Mouse (Mus musculus) activated CD4-positive, CD25-positive, alpha-beta regulatory T cell, adult 4 months (primary cell): ENCODE results near the gene Spdl1. TPM values are rescaled to one million over a fixed set of nuclear protein-coding genes. Genes with fewer than 3 reads are reported as not detected.
"Not testable (repeated sequence)": the region's sequence is repeated elsewhere in the genome, so short reads cannot be mapped to it uniquely, and the experiment has no call there.

Experiments
- ATAC-seq: one replicate; pipeline ENCODE4 v1.8.0; 2017
- polyA plus RNA-seq, 2 experiments: library from polyadenylated mRNA; unstranded; fragments of 100-300 nt; shearing (Covaris generic); gene quantifications; one replicate each; pipeline ENCODE4 v1.2.1; 2017

The Spdl1 gene
- polyA plus RNA-seq: 1 to 10 TPM; 5.4 to 6.4 TPM

DNA sequence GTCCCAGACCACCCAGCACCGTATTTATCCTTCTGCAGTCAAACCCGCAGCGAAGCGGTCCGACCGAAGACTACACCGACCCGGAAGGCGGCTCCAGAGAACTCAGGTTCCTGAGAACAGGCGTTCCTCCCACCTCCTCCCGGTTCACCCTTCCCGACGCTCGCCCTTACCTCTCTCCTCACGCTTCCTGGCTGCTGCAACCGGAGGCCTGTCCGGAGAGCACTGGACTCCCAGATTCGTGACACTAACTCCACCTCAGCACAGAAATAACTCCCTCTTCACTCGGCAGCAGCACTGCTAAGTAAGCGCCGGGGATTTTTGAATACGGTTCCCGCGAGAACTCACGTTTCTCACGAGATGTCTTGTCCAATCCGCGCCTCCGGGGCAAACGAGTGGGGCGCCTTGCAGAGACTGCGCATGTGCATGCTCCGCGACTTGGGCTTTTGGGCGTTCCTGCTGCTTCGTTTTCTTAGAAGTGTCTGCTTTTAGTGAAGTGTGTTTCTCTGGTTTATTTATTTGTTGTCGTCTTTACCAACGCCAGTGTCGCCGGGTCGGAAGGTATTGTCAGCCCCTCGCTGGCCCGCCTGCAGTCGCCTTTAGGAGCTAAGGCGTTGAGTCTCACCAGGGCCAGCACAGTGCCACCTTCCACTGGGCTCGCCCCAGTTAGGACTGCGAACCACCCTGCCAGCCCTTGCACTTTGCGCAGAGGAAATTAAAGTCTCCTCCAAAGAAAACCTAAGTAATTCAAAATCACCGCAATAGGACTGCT, at the start of gene Spdl1:
Spdl1 (minus strand) TSS at position 324 of the 769 bp plus-strand sequence.
- ATAC-seq: peak; percentile 97

GRCm38 (mm10) chr11:34881528-34881927, 48.1 kb upstream of the Spdl1 start:
- ATAC-seq: no peak

- ATAC-seq: no peak
Observed at GRCm38 (mm10) chr11:34879678-34880077, 46.2 kb upstream of the Spdl1 start.

GRCm38 (mm10) chr11:34873861-34874260, 40.4 kb upstream of the Spdl1 start:
- no peak for ATAC-seq

- ATAC-seq: no peak
Observed at GRCm38 (mm10) chr11:34872432-34872831, 39.0 kb upstream of the Spdl1 start.

- ATAC-seq: no peak
Observed at GRCm38 (mm10) chr11:34871991-34872390, 38.5 kb upstream of the Spdl1 start.

DNA sequence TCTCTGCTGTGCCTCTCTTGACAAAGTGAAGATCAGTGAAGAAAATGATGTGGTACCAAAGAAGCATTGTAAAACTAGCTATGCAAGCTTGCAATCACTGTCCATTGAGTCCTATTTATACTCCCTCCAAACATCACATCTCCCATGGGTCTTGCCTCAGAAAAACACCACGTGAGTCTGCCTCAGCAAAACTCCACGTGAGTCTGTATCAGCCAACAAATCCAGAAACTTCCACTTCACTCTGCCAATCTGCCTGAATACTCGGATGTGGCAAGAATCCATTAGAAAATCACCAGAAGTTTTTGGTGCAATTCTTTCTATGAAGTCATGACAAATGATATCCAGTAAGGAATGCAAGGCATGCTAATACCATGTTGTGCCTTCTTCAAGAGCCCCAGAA, 38.0 kb upstream of the Spdl1 start:
- no peak for ATAC-seq

DNA sequence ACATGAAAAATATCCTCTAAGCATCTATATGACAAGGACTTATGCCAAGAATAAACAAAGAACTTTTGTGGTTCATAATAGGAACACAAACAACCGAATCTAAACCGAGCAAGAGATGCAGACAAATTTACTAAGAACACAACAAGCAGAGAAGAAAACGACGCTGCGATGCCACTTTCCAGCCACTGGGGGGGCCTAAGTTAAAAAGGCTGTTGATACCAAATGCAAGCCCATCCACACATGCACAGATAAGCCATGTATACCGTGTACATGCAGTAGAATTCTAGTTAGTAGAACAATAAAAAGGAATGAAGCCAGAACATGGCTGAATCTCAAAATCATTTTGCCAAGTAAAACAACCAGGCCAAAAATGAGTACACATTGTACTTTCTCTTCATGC, 35.2 kb upstream of the Spdl1 start:
- ATAC-seq: no peak

DNA sequence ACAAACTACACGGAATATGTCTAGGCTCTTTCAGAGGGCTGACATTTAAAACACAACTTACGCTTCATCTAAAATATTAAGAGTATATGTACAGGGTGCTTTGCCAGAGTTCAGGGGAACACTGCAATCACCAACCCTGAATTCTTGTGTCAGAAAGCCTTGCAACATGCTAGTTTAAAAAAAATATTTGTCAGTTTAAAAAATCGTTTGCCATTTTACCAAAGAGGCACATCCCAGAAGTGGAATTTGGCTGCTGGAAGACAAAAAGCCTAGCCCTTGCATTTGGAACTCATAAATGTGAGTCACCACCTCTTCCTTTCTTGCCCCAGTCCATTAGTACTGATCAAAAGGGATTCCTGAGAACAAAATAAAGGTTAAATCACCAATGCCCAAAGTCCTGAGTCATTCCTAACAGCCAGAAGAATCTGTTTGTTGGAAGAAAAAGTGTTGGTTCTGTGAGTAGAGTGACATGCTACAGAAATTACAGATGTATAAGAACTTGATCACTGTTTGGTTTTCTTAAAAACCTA, 32.4 kb upstream of the Spdl1 start:
- ATAC-seq: no peak

DNA sequence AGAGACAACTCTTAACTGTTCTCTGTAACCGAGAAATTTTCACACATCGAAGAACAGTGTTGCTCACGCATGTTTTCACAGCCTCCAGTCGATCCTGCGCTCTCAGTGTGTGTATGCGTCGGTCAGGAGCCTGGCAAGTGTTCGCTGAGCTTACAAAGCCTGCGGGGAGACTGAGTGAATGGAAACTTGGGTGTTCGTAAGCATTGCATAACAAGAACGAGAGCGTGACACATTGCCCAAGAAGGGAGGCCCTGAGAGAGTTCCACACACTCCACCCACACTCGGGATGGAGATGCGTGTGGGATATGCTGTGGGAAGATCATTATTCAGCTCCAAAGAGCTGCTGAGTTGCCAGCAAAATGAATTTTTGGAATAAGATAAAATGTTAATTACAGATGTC, 31.7 kb upstream of the Spdl1 start:
- no peak for ATAC-seq

GRCm38 (mm10) chr11:34856652-34857051, 23.2 kb upstream of the Spdl1 start:
- no peak for ATAC-seq

GRCm38 (mm10) chr11:34846268-34846652, 12.8 kb upstream of the Spdl1 start:
- ATAC-seq: no peak

- no peak for ATAC-seq
Observed at GRCm38 (mm10) chr11:34845567-34846267, 12.3 kb upstream of the Spdl1 start.

GRCm38 (mm10) chr11:34843517-34843916, 10.1 kb upstream of the Spdl1 start:
- ATAC-seq: no peak

DNA sequence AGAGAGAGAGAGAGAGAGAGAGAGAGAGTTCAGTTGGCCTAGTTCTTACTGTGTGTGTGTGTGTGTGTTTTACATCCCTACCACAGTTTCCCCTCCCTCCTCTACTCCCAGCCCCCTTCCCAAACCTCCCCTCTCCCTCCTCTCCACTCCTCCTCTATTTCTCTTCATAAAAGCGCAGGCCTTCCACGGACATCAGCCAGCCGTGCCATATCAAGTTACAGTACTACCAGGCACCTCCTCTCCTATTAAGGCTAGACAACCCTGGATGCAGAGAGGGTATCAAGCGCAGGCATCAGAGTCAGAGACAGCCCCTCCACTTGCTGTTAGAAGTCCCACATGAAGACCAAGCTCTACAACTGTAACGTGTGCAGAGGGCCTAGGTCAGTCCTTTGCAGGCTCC, 6.8 kb upstream of the Spdl1 start:
- ATAC-seq: no peak

GRCm38 (mm10) chr11:34839051-34839450, 5.6 kb upstream of the Spdl1 start:
- no peak for ATAC-seq

DNA sequence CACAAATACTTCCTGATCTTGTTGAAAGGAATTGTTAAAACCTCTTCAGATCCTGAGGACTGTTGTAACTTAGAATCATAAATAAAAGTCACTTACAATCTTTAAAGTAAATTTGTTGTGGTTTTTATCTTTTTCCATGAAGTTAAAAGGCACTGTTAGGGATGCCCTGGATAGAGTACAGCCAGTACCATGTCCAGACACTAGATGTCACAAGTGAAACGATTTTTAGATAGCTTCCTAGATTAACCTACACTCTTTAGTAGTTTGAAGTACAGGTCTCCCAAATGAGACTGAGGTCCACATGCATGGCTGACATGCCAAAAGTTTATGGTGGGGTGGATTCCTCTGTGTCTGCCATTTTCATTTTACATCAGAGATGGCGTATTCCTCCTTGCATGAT, 2.8 kb upstream of the Spdl1 start:
- no peak for ATAC-seq

DNA sequence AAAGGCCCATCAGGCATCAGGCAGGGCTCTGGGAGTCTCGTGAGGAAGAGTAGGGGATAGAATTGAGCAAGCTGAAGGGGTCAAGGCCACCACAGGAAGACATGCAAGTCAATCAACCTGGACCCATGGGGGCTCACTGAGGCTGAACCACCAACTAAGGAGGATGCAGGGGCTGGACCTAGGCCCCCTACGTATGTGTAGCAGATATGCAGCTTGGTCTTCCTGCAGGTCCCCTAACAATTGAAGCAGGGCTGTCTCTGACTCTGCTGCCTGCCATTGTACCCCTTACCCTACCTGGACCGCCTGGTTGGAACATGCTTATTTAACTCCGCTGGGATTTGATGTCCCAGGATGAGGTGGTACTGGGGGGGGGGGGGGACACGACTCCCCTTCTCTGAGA, 763 bp downstream of the Spdl1 start:
- no peak for ATAC-seq

GRCm38 (mm10) chr11:34827803-34828202, 5.6 kb downstream of the Spdl1 start:
- no peak for ATAC-seq

- ATAC-seq: no peak
Observed at GRCm38 (mm10) chr11:34826940-34827339, 6.5 kb downstream of the Spdl1 start.

DNA sequence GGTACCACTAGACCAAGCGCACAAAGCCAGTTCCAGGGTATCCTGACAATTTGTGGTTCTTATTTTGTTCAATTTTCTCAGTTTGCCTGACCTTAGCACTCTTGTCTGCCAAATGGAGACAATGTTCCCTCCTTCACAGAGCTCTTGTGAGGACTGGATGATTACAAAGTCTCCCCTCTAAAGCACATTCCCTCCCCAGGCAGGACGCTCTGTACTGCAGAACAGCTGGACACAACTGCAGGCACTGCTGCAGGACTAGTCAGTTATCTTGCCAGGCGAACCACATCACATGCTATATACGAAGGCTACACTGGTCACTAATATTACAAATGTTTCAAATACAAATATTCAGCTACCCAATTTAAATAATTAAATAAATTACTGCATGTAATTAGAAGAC, 8.7 kb downstream of the Spdl1 start:
- no peak for ATAC-seq

GRCm38 (mm10) chr11:34814767-34815166, 18.7 kb downstream of the Spdl1 start:
- no peak for ATAC-seq

GRCm38 (mm10) chr11:34814319-34814718, 19.1 kb downstream of the Spdl1 start:
- ATAC-seq: no peak

GRCm38 (mm10) chr11:34805026-34805425, 28.4 kb downstream of the Spdl1 start:
- ATAC-seq: not testable (repeated sequence)
